Mouse (Mus musculus): ENCODE results near the gene Brpf3.

- no peak for TF ChIP-seq CTCF (IDR thresholded peaks at IDR 0.05; ENCODE audit: control insufficient read depth, insufficient read depth, insufficient replicate concordance, low read depth, low read length)
- TF ChIP-seq POLR2A (IDR thresholded peaks at IDR 0.05; ENCODE audit: control insufficient read depth, low read depth, low read length) = no peak
Observed at GRCm38 (mm10) chr17:28874216-28874615, 73.3 kb downstream of the Brpf3 start.
